Mouse (Mus musculus): ENCODE results near the gene Gm16223.

DNA sequence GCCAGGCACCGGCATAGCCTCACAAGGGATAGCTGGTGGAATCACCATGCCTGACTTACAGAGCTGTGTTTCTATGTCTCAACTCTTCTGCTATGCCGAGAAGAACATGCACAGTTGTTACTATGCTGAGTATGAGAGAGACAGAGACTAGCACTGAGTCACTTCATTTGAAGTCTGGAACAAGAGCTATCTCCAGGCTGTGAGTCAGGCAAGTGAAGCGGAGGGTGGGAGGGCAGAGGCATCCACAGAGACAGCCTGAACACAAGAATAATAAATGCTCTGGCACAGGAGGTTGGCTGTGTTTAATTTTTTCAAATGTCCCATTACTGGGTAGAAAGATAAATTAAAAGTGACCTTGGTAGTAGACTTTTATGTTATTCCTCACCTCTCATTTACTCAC lies 100.3 kb downstream of the Gm16223 start:
- TF ChIP-seq CTCF (IDR thresholded peaks at IDR 0.05) (no peak), EP300 (IDR thresholded peaks at IDR 0.05) (no peak)

Data from lung, postnatal 0 days (tissue).